Mouse (Mus musculus) heart, embryonic 12.5 days (tissue): ENCODE measurements at regions not wholly inside any gene's neighbourhood (a gene's known extent, or its start where the extent isn't known, plus 50 kb on each side); places are given as distances from the start of the nearest gene placed in this dataset.

Source experiments
- ATAC-seq: fragments of 200-750 bp; cut with Nextera tagmentation; 2 replicates; pipeline ENCODE4 v1.8.0; 2017; ENCODE audit warnings: moderate TSS enrichment, moderate library complexity; ENCODE audit not compliant: insufficient number of reproducible peaks, low FRiP score
- H3K27ac ChIP-seq: fragments of 300-500 bp; sonication (generic); 2 replicates; pipeline ENCODE4 v1.5.1; 2016; ENCODE audit warnings: mild to moderate bottlenecking, moderate library complexity; ENCODE audit not compliant: poor library complexity, severe bottlenecking
- H3K27me3 ChIP-seq: fragments of 300-500 bp; sonication (generic); replicated peaks from 2 replicates; pipeline ENCODE4 v1.6.1; 2016; ENCODE audit warnings: mild to moderate bottlenecking, moderate library complexity
- H3K36me3 ChIP-seq: fragments of 300-500 bp; sonication (generic); 2 replicates; pipeline ENCODE4 v1.6.1; 2016; ENCODE audit warnings: mild to moderate bottlenecking, moderate library complexity
- H3K4me1 ChIP-seq: fragments of 300-500 bp; sonication (generic); replicated peaks from 2 replicates; pipeline ENCODE4 v1.6.1; 2016; ENCODE audit warnings: mild to moderate bottlenecking
- H3K4me2 ChIP-seq: fragments of 300-500 bp; sonication (generic); 2 replicates; pipeline ENCODE4 v1.6.1; 2016; ENCODE audit warnings: mild to moderate bottlenecking, moderate library complexity
- H3K4me3 ChIP-seq: fragments of 300-500 bp; sonication (generic); 2 replicates; pipeline ENCODE4 v1.5.1; 2016; ENCODE audit warnings: mild to moderate bottlenecking
- H3K9ac ChIP-seq: fragments of 300-500 bp; sonication (generic); 2 replicates; pipeline ENCODE4 v1.6.1; 2016; ENCODE audit warnings: mild to moderate bottlenecking, moderate library complexity
- H3K9me3 ChIP-seq: fragments of 300-500 bp; sonication (generic); replicated peaks from 2 replicates; pipeline ENCODE4 v1.6.1; 2016; ENCODE audit warnings: mild to moderate bottlenecking, moderate library complexity
- WGBS: fragments of 180-500 bp; shearing (Covaris S2); methylation state at CpG from one replicate; pipeline ENCODE4 v1.1.7; 2016; 5-methylcytosine and 5-hydroxymethylcytosine counted together

DNA sequence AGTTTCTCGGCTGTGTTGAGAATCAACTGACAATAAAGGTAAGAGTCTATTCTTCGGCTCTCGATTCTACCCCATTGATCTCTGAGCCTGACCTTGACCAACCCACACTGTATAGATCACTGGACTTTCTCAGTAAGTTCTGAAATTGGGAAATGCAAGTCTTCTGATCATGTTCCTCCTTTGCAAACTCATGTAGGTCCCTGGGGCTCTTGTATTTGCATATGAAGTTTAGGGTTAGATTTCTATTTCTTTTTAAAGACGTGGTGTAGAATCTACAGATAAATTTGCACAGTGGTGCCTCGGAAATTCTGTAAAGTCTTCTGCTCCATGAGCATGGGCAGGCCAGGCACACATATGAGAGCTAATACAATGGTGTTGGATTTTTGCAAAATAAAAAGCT, 72.8 kb upstream of the Ccdc71l start:
- H3K4me3 ChIP-seq = no peak overlapping the region
- H3K4me2 ChIP-seq = no peak overlapping the region
- no peaks in the 10 kb centered on the region for H3K36me3 ChIP-seq
- H3K4me1 ChIP-seq = no peaks in the 10 kb centered on the region
- no peaks in the 10 kb centered on the region for H3K27me3 ChIP-seq
- 87% methylated on average over 5 of the region's 5 CpGs for WGBS
- no peak for ATAC-seq
- H3K9ac ChIP-seq = no peak overlapping the region
- 0 out of 2 replicates have a peak, but pooled peaks cover 3% of the 10 kb centered on the region for H3K9me3 ChIP-seq
- no peak overlapping the region for H3K27ac ChIP-seq

DNA sequence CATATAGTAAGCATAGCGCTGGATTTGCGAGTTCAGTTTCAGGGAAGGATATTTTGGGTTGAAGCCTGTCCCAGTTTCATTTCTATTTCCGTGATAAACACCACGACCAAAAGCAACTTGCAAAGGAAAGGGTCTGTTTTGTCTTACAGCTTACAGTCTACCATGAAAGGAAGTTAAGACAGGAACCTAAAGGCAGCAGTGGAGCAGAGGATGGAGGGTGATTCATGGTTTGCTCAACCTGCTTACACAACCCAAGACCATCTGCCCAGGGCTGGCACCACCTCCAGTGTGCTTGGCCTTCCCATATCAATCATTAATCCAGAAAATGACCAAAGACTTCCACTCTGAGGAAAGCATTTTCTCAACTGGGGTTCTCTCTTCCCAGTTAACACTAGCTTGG, 72.2 kb upstream of the Ccdc71l start:
- H3K9me3 ChIP-seq = 0 out of 2 replicates have a peak, but pooled peaks cover 1% of the 10 kb centered on the region
- ATAC-seq = no peak
- no peak overlapping the region for H3K4me2 ChIP-seq
- no peaks in the 10 kb centered on the region for H3K36me3 ChIP-seq
- 72% methylated on average over 4 of the region's 4 CpGs for WGBS
- no peak overlapping the region for H3K27ac ChIP-seq
- no peaks in the 10 kb centered on the region for H3K27me3 ChIP-seq
- H3K4me3 ChIP-seq = no peak overlapping the region
- no peak overlapping the region for H3K9ac ChIP-seq
- no peaks in the 10 kb centered on the region for H3K4me1 ChIP-seq

DNA sequence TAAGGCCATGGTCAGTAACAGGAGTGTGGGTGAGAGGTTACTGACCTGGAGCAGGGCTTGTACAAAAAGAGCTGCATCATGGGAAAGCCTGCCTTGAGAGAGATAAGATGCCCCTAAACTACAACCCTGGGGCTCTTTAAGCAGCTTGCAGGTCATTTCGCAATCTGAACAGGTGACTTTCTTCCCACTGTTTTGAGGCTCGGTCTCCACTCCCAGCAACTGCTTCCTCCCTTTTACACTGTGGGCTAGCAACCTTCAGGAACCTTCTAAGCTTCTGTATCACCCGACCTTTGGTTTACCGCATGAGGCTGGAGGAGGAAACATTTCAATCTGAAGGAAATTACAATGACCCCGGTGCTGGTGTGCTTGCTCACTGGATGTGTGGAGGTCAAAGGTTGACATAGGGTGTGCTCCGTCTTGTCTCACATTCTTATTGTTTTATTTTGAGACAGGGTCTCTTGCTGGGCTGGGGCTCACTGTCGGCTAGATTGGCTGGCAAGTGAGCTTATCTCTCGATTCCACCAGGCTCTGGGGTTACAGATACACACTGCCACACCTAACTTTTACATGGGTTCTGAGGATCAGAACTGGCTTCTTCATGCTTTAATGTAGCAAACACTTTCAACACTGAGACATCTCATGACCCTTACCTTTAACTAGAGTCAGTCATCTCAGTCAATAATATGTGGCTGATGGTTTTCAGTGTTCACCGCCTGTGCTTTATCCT, 71.1 kb upstream of the Ccdc71l start:
- Histone ChIP-seq H3K27me3 (no peaks in the 10 kb centered on the region), H3K9me3 (no peaks in the 10 kb centered on the region), H3K36me3 (no peaks in the 10 kb centered on the region), H3K4me3 (no peak overlapping the region), H3K9ac (no peak overlapping the region), H3K4me1 (no peaks in the 10 kb centered on the region), H3K4me2 (no peak overlapping the region), H3K27ac (peak overlapping the region; percentile 41; the same call in 1 of the 2 replicates)
- 54% methylated on average over 9 of the region's 9 CpGs for WGBS
- ATAC-seq = peak; percentile 93

DNA sequence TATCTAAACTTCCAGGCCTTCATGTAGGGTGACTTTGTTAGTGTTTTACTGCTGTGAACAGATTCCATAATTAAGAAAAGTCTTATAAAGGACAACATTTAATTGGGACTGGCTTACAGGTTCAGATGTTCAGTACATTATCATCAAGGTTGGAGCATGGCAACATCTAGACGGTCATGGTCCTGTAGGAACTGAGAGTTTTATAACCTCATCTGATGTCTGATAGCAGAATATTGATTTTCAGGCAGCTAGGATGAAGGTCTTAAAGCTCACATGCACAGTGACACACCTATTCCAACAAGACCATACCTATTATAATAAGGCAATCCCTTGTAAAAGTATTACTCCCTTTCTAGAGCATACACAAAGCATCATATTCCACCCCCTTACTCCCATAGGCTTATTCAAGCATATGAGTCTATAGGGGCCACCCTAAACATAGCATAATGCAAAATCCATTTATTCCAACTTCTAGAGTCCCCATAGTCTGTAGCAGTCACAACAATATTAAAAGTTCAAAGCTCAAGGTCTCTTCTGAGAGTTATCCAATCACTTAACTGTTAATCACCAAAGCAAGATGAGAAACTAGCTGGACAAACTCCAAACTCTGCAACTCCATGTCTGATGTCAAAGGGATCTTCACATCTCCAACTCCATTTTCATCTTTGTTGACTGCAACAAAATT, 63.3 kb upstream of the Ccdc71l start:
- Histone ChIP-seq H3K36me3 (no peaks in the 10 kb centered on the region), H3K9ac (no peak overlapping the region), H3K4me3 (no peak overlapping the region), H3K27ac (no peak overlapping the region), H3K9me3 (no peaks in the 10 kb centered on the region), H3K27me3 (no peaks in the 10 kb centered on the region), H3K4me1 (no peaks in the 10 kb centered on the region), H3K4me2 (no peak overlapping the region)
- no peak for ATAC-seq
- 93% methylated on average over 1 of the region's 1 CpGs for WGBS
